17 mouse cellular contexts compared by ENCODE assay signal in genomic region chr15:62778899-62779298, GRCm38 (mm10).
"Had no signal": no experiment of that assay in that cellular context is flagged by ENCODE, and none has a peak within 500 bp of the region (broad histone marks: within the 10 kb centered on the region; RNA-seq: fewer than 3 reads in every experiment).

No protein-coding gene starts in this region.

- H3K9ac ChIP-seq: lung, embryonic 14.5 days; midbrain, embryonic 12.5 days; midbrain, embryonic 15.5 days; neural tube, embryonic 13.5 days; neural tube, embryonic 15.5 days had no signal

- H3K27ac ChIP-seq: midbrain, embryonic 10.5 days; midbrain, embryonic 12.5 days; midbrain, embryonic 15.5 days; neural tube, embryonic 13.5 days; neural tube, embryonic 15.5 days had no signal

- H3K36me3 ChIP-seq: midbrain, embryonic 10.5 days; midbrain, embryonic 12.5 days; midbrain, embryonic 15.5 days; neural tube, embryonic 13.5 days; neural tube, embryonic 15.5 days had no signal

- H3K27me3 ChIP-seq: midbrain, embryonic 12.5 days; midbrain, embryonic 15.5 days; neural tube, embryonic 13.5 days; neural tube, embryonic 15.5 days had no signal

- H3K4me1 ChIP-seq: midbrain, embryonic 10.5 days; midbrain, embryonic 12.5 days; midbrain, embryonic 15.5 days; neural tube, embryonic 13.5 days; neural tube, embryonic 15.5 days had no signal

- DNase-seq: lung, adult 18-20 months; lung, embryonic 14.5 days; lung, postnatal 10 days; lung, postnatal 4 days; retina, postnatal 1 day; right cerebral cortex, adult 18-20 months; right cerebral cortex, postnatal 25 days; right cerebral cortex, postnatal 4 days; spleen, adult 18-20 months; thymus, adult 2 months; thymus, postnatal 25 days; thymus, postnatal 4 days had no signal

- H3K4me2 ChIP-seq: lung, embryonic 14.5 days; midbrain, embryonic 12.5 days; midbrain, embryonic 15.5 days; neural tube, embryonic 13.5 days; neural tube, embryonic 15.5 days had no signal

- H3K4me3 ChIP-seq: midbrain, embryonic 10.5 days; midbrain, embryonic 12.5 days; midbrain, embryonic 15.5 days; neural tube, embryonic 13.5 days; neural tube, embryonic 15.5 days had no signal

- ATAC-seq: midbrain, embryonic 15.5 days had no signal

- H3K9me3 ChIP-seq: midbrain, embryonic 10.5 days; midbrain, embryonic 12.5 days; midbrain, embryonic 15.5 days; neural tube, embryonic 13.5 days; neural tube, embryonic 15.5 days had no signal
